In the genomic region with DNA sequence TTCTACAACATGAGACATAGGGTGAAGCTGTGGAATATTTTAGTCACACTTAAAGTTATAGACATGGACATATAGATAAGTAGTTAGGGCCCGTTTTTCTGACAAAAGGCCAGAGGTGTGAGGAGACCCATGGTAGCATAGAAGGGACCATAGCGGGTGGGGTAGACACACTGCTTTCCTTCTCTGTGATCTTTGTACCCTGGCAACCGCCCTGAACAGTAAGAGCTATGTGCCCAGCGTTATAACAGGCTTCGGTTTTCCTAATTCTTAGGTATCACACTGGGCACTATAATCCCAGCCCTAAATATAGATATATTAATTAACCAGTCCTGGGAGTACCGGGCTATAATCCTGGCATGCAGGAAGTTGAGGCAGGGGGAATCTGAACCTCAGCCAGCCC, we compare ENCODE assay signal across 20 mouse cellular contexts. TPM values are rescaled to one million over a fixed set of nuclear protein-coding genes. Genes with fewer than 3 reads are reported as not detected.
DNase-seq lines count a peak whose midpoint lies in the region; TF ChIP-seq lines count a peak whose summit lies in the region.
"Had no signal": no experiment of that assay in that cellular context is flagged by ENCODE, and none has a peak within 500 bp of the region (broad histone marks: within the 10 kb centered on the region; RNA-seq: fewer than 3 reads in every experiment).

No protein-coding gene starts in this region.

- peaks cover 6% of the 10 kb centered on the region for H3K36me3 ChIP-seq in heart, adult 2 months (ENCODE audit: control insufficient read depth, insufficient read depth, low read length)

- no peak for TF ChIP-seq CTCF in heart, adult 2 months (IDR thresholded peaks at IDR 0.05)

- peak overlapping the region; percentile 37 for H3K4me3 ChIP-seq in heart, adult 2 months
- H3K4me3 ChIP-seq: embryonic facial prominence, embryonic 15.5 days; limb, embryonic 12.5 days; lung, embryonic 15.5 days; midbrain, embryonic 10.5 days had no signal

- no peaks in the 10 kb centered on the region; the same call in 1 of the 2 replicates for H3K4me1 ChIP-seq in heart, adult 2 months (ENCODE audit: control insufficient read depth, insufficient read depth, low read length)
- H3K4me1 ChIP-seq: embryonic facial prominence, embryonic 15.5 days; limb, embryonic 12.5 days; lung, embryonic 15.5 days; midbrain, embryonic 10.5 days had no signal

- H3K79me2 ChIP-seq in heart, adult 2 months (replicated peaks; ENCODE audit: control insufficient read depth, insufficient read depth, low read length): no peaks in the 10 kb centered on the region; the same call in 1 of the 2 replicates

- no peak for TF ChIP-seq POLR2A in heart, adult 2 months (IDR thresholded peaks at IDR 0.05; ENCODE audit: insufficient read depth, low read depth, low read length)

- WGBS in heart, adult 2 months: 64% methylated on average over 6 of the region's 6 CpGs

- peak overlapping the region; percentile 93 for H3K27ac ChIP-seq in heart, adult 2 months
- H3K27ac ChIP-seq: embryonic facial prominence, embryonic 15.5 days; hindbrain, embryonic 14.5 days; limb, embryonic 12.5 days; liver, embryonic 14.5 days; lung, embryonic 15.5 days; midbrain, embryonic 10.5 days had no signal

- DNase-seq in heart, adult 2 months: no peak
- DNase-seq in heart, postnatal 14 days: no peak
- DNase-seq in kidney, adult 11 months: peak; percentile 49
- no peak for DNase-seq in kidney, postnatal 4 days
- peak; percentile 61 to 63 for DNase-seq in kidney, adult 8-10 months
- DNase-seq in kidney, postnatal 25 days: peak; percentile 62 to 71
- DNase-seq in adrenal gland, adult 8-10 months: no peak
- no peak for DNase-seq in urinary bladder, adult 2 months (ENCODE audit: low spot score)
- DNase-seq: adrenal gland, postnatal 14 days; cerebellum, postnatal 10 days; embryo, embryonic 11 days; lung, postnatal 4 days; right cerebral cortex, postnatal 25 days; thymus, adult 2 months had no signal

- peak overlapping the region; percentile 64 for H3K9ac ChIP-seq in heart, adult 2 months (ENCODE audit: low read depth, low read length)
- H3K9ac ChIP-seq: embryonic facial prominence, embryonic 15.5 days; hindbrain, embryonic 14.5 days; limb, embryonic 12.5 days; liver, embryonic 14.5 days; lung, embryonic 15.5 days had no signal

- intact Hi-C loops in heart, adult 2 months (cut with DNase I): no loop called here
- intact Hi-C loops in heart, postnatal 14 days (cut with DNase I): no loop called here

- TF ChIP-seq EP300 in heart, adult 2 months (IDR thresholded peaks at IDR 0.05; ENCODE audit: insufficient read depth, low read depth, low read length): no peak

- no peaks in the 10 kb centered on the region for H3K27me3 ChIP-seq in heart, adult 2 months (ENCODE audit: control insufficient read depth, insufficient read depth, low read length)
- H3K27me3 ChIP-seq: embryonic facial prominence, embryonic 15.5 days; limb, embryonic 12.5 days; lung, embryonic 15.5 days had no signal

RNA-seq across cellular contexts. Expression of a gene that starts 20.9 kb away (rescaled TPM):
- total RNA-seq in heart, adult 2 months (2021): 10 to 100 TPM; 24.4 to 26.7 TPM
- polyA plus RNA-seq in heart, adult 2 months (2012; rRNA removed): 7.5 and 16.2 TPM in 2 replicates
- 10 to 100 TPM; 40.6 to 43.6 TPM for total RNA-seq in heart, postnatal 14 days (2021)
- total RNA-seq in adrenal gland, adult 8-10 months (2022): 10 to 100 TPM; 37.0 to 59.1 (median 50.0) TPM
- 33.9 and 42.2 TPM in 2 replicates for polyA plus RNA-seq in urinary bladder, adult 2 months (2012; rRNA removed)

RNA-seq across cellular contexts. Expression of a gene that starts 36.1 kb away (rescaled TPM):
- total RNA-seq in heart, adult 2 months (2021): 10 to 100 TPM; 51.5 to 56.4 TPM
- polyA plus RNA-seq in heart, adult 2 months (2012; rRNA removed): 17.4 and 37.5 TPM in 2 replicates
- total RNA-seq in heart, postnatal 14 days (2021): 10 to 100 TPM; 45.3 to 49.5 TPM
- total RNA-seq in adrenal gland, adult 8-10 months (2022): 10 to 100 TPM; 83.8 to 96.5 (median 89.4) TPM
- 53.6 and 58.1 TPM in 2 replicates for polyA plus RNA-seq in urinary bladder, adult 2 months (2012; rRNA removed)

Comparison
In these comparisons a context has a peak if more than half of its experiments do, and no peak if none do; other contexts are left out.
1. DNase-seq: peak in kidney, adult 11 months (single experiment), kidney, adult 8-10 months (2 of 2) and kidney, postnatal 25 days (2 of 2); none in heart, adult 2 months (0 of 2), heart, postnatal 14 days (0 of 2), kidney, postnatal 4 days (0 of 2), adrenal gland, adult 8-10 months (single experiment) and urinary bladder, adult 2 months (single experiment).